Mouse (Mus musculus) heart, postnatal 0 days (tissue): ENCODE results near the gene Cptp. TPM values are rescaled to one million over a fixed set of nuclear protein-coding genes. Genes with fewer than 3 reads are reported as not detected.
A peak's percentile ranks its signal among the peaks of the same experiment; 100 is the strongest.

ENCODE experiments used
- ATAC-seq: fragments of 200-750 bp; cut with Nextera tagmentation; 2 replicates; pipeline ENCODE4 v1.8.0; 2017; ENCODE audit warnings: low read depth, moderate number of reproducible peaks, moderate library complexity; ENCODE audit not compliant: insufficient read depth
- DNase-seq: peaks from one replicate; pipeline ENCODE4 v3.0.0-alpha.2; 2016; ENCODE audit warnings: low spot score
- H3K27ac ChIP-seq: fragments of 300-500 bp; sonication (generic); 2 replicates; pipeline ENCODE4 v1.5.1; 2014; ENCODE audit warnings: low read depth, mild to moderate bottlenecking
- H3K27me3 ChIP-seq: fragments of 300-500 bp; sonication (generic); 2 replicates; pipeline ENCODE4 v1.6.1; 2014; ENCODE audit warnings: low read length, mixed read lengths; ENCODE audit not compliant: control insufficient read depth, insufficient read depth
- H3K36me3 ChIP-seq: fragments of 300-500 bp; sonication (generic); replicated peaks from 2 replicates; pipeline ENCODE4 v1.6.1; 2014; ENCODE audit warnings: low read length, mixed read lengths; ENCODE audit not compliant: control insufficient read depth, insufficient read depth
- H3K4me1 ChIP-seq: fragments of 300-500 bp; sonication (generic); 2 replicates; pipeline ENCODE4 v1.6.1; 2014; ENCODE audit warnings: antibody characterized with exemption; ENCODE audit not compliant: control insufficient read depth, insufficient read depth
- H3K4me2 ChIP-seq: fragments of 300-500 bp; sonication (generic); 2 replicates; pipeline ENCODE4 v1.6.1; 2014; ENCODE audit warnings: low read depth, mild to moderate bottlenecking, low read length, moderate library complexity
- H3K4me3 ChIP-seq: fragments of 300-500 bp; sonication (generic); 2 replicates; pipeline ENCODE4 v1.5.1; 2014; ENCODE audit warnings: low read depth, low read length
- H3K9ac ChIP-seq: fragments of 300-500 bp; sonication (generic); replicated peaks from 2 replicates; pipeline ENCODE4 v1.6.1; 2014; ENCODE audit warnings: low read depth, low read length, mixed read lengths
- H3K9me3 ChIP-seq: fragments of 300-500 bp; sonication (generic); replicated peaks from 2 replicates; pipeline ENCODE4 v1.6.1; 2016; ENCODE audit warnings: low read length; ENCODE audit not compliant: control insufficient read depth
- CTCF ChIP-seq: IDR thresholded peaks from 2 replicates; pipeline ENCODE4 v1.5.1; 2016; ENCODE audit warnings: antibody characterized with exemption, control low read depth, low read depth
- EP300 ChIP-seq: IDR thresholded peaks from 2 replicates; pipeline ENCODE4 v1.6.1; 2016; ENCODE audit warnings: antibody characterized with exemption, low read depth
- WGBS: fragments of 180-500 bp; shearing (Covaris S2); extraction: QIAGEN DNeasy Blood & Tissue Kit; methylation state at CpG from one replicate; pipeline ENCODE4 v1.1.7; 2014; 5-methylcytosine and 5-hydroxymethylcytosine counted together
- polyA plus RNA-seq: library from polyadenylated mRNA; unstranded; fragments of >200 nt; fragmentation: Nextera tagmentation; extraction: Ambion mirVana; gene quantifications from 2 replicates; pipeline ENCODE4 v1.2.1, GENCODE M21; 2015
- total RNA-seq: library from RNA; depleted of rRNA; stranded (reverse); fragments of >200 nt; gene quantifications from 2 replicates; pipeline ENCODE4 v1.2.3, GENCODE M21; 2014; ENCODE audit warnings: low replicate concordance

The Cptp gene
- total and polyA plus RNA-seq, 2 experiments from 2014 or later, result 7.2 to 11.8 TPM

GRCm38 (mm10) chr4:155896461-155896860 lies 27.2 kb upstream of the Cptp start:
- Histone ChIP-seq H3K4me3 (no peak overlapping the region), H3K9ac (no peak overlapping the region), H3K36me3 (peaks cover 28% of the 10 kb centered on the region), H3K27me3 (no peaks in the 10 kb centered on the region), H3K4me1 (peaks cover 25% of the 10 kb centered on the region), H3K4me2 (no peak overlapping the region), H3K27ac (no peak overlapping the region), H3K9me3 (no peaks in the 10 kb centered on the region)
- WGBS, result 96% methylated on average over 12 of the region's 12 CpGs
- no peak for ATAC-seq
- TF ChIP-seq EP300, result no peak
- no peak for TF ChIP-seq CTCF
- DNase-seq, result no peak

- no peak overlapping the region for H3K4me3 ChIP-seq
- H3K9me3 ChIP-seq, result no peaks in the 10 kb centered on the region
- no peaks in the 10 kb centered on the region for H3K27me3 ChIP-seq
- no peak overlapping the region for H3K27ac ChIP-seq
- no peak for DNase-seq
- 78% methylated on average over 4 of the region's 4 CpGs for WGBS
- peaks cover 25% of the 10 kb centered on the region for H3K4me1 ChIP-seq
- no peak overlapping the region for H3K9ac ChIP-seq
- no peak for TF ChIP-seq EP300
- H3K4me2 ChIP-seq, result no peak overlapping the region
- peaks cover 28% of the 10 kb centered on the region for H3K36me3 ChIP-seq
- ATAC-seq, result no peak
These were observed 26.6 kb upstream of the Cptp start for GRCm38 (mm10) chr4:155895826-155896225.

- H3K4me1 ChIP-seq, result peaks cover 27% of the 10 kb centered on the region
- no peak for ATAC-seq
These were observed 26.0 kb upstream of the Cptp start for GRCm38 (mm10) chr4:155895216-155895615.

GRCm38 (mm10) chr4:155894311-155894881 lies 25.2 kb upstream of the Cptp start:
- Histone ChIP-seq H3K4me1 (peaks cover 27% of the 10 kb centered on the region), H3K9ac (0 out of 2 replicates have a peak overlapping the region, but pooled peaks have one; percentile 11), H3K9me3 (no peaks in the 10 kb centered on the region), H3K36me3 (peaks cover 21% of the 10 kb centered on the region), H3K4me2 (peak overlapping the region; percentile 99), H3K27me3 (no peaks in the 10 kb centered on the region), H3K4me3 (peak overlapping the region; percentile 6; the same call in 1 of the 2 replicates), H3K27ac (peak overlapping the region; percentile 72)
- WGBS, result 18% methylated on average over 8 of the region's 8 CpGs
- ATAC-seq (no peak), DNase-seq (no peak)
- TF ChIP-seq CTCF (no peak), EP300 (no peak)

More at GRCm38 (mm10) chr4:155895216-155895615, 26.0 kb upstream of the Cptp start:
- H3K4me2 ChIP-seq, result peak overlapping the region; percentile 99
- 35% methylated on average over 6 of the region's 6 CpGs for WGBS
- peak overlapping the region; percentile 6; the same call in 1 of the 2 replicates for H3K4me3 ChIP-seq
- H3K27ac ChIP-seq, result peak overlapping the region; percentile 72
- H3K27me3 ChIP-seq, result no peaks in the 10 kb centered on the region
- no peak for DNase-seq
- TF ChIP-seq CTCF, result no peak
- no peak for TF ChIP-seq EP300
- H3K9me3 ChIP-seq, result no peaks in the 10 kb centered on the region
- H3K36me3 ChIP-seq, result peaks cover 26% of the 10 kb centered on the region
- 0 out of 2 replicates have a peak overlapping the region, but pooled peaks have one; percentile 16 for H3K9ac ChIP-seq

- H3K4me2 ChIP-seq, result peak overlapping the region; percentile 99
- H3K36me3 ChIP-seq, result peaks cover 21% of the 10 kb centered on the region
- H3K9ac ChIP-seq, result no peak overlapping the region
- no peaks in the 10 kb centered on the region for H3K27me3 ChIP-seq
- 69% methylated on average over 8 of the region's 8 CpGs for WGBS
- TF ChIP-seq EP300 (no peak), CTCF (no peak)
- peaks cover 27% of the 10 kb centered on the region for H3K4me1 ChIP-seq
- no peak overlapping the region for H3K27ac ChIP-seq
- no peaks in the 10 kb centered on the region for H3K9me3 ChIP-seq
- ATAC-seq (no peak), DNase-seq (no peak)
- H3K4me3 ChIP-seq, result peak overlapping the region; percentile 80
These were observed 24.0 kb upstream of the Cptp start for GRCm38 (mm10) chr4:155893212-155893690.
